Mouse (Mus musculus) naive thymus-derived CD4-positive, alpha-beta T cell, adult 2 months (primary cell): ENCODE results near the gene Krt33b.

ENCODE experiments used
- DNase-seq: peaks from one replicate; pipeline ENCODE4 v3.0.0-alpha.2; 2011; ENCODE audit warnings: low read depth

The Krt33b gene

GRCm38 (mm10) chr11:100029768-100030167 is at the start of gene Krt33b:
Gene Krt33b, minus strand, starts transcription at chr11:100029868.
- DNase-seq, result no peak

DNA sequence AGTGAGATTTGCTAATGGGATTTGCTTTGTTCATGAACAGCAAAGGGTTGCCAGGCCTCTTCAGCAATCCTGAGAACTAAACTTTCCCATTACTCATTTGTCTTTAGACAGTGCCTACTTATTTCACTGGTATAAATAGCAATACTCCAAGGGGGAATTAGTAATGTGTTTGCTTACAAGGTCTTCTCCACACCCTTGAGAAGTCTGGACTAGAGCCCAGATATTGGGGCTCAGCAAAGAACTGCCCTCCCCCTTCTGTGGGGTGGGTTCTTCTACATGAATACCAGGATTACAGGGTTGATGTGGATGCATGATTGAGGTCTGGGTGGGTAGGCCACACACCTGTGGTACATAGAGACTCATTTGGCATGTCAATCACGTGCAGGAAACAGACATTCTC is 44.2 kb upstream of the Krt33b start:
- no peak for DNase-seq

- no peak for DNase-seq
Measured at GRCm38 (mm10) chr11:100067293-100068036, 37.8 kb upstream of the Krt33b start.

DNA sequence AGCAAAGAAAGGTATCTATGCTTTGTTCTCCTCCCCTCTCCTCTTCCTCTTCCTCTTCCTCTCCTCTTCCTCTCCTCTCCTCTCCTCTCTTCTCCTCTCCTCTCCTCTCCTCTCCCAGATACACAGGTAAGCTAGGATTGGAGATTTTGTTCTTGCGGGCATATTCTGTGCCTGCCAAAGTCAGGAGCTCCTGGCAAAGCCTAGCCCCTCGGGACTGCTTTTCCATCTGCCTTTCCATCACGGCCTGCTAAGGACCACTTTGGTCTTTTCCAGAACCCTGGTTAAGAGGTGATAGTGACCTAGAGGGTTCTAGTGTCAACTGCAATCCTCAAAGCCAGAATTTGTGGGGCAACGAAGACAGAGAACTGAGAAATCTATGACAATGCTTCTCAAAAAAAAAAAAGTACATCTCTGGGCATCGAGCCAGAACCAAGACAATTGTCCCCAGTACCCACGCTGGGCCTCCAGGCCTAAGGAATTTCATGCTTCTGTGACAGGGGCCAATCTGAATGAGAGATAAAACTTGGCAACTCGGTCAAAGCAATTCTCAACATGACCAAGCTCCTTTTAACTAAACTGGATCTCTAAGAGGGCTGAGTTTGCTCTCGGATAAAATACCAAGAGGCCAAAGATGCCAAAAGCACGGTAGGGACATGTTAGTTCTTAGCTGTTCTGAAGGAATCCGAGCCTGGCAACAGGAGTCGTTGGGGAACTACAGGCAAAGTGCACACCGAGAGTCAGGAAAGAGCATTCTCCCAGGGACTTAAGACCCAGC is 36.8 kb upstream of the Krt33b start:
- DNase-seq, result no peak

DNA sequence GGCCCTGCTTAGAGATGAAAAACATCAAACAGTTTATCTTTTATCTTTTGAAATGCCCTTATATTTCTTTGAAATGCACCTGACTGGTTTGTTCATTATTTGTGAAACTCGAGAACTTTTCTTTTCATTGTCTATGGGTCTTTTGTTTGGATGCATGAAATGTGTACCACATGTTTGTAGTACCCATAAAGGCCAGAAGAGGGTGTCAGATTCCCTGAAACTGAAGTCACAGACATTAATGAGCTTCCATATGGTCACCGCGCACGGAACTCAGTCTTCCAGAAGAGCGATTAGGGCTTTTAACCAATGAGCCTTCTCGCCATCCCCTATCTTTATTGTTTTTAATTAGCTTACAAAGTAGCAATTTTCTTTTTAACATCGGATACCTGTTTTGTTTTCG is 29.2 kb upstream of the Krt33b start:
- DNase-seq, result no peak

DNA sequence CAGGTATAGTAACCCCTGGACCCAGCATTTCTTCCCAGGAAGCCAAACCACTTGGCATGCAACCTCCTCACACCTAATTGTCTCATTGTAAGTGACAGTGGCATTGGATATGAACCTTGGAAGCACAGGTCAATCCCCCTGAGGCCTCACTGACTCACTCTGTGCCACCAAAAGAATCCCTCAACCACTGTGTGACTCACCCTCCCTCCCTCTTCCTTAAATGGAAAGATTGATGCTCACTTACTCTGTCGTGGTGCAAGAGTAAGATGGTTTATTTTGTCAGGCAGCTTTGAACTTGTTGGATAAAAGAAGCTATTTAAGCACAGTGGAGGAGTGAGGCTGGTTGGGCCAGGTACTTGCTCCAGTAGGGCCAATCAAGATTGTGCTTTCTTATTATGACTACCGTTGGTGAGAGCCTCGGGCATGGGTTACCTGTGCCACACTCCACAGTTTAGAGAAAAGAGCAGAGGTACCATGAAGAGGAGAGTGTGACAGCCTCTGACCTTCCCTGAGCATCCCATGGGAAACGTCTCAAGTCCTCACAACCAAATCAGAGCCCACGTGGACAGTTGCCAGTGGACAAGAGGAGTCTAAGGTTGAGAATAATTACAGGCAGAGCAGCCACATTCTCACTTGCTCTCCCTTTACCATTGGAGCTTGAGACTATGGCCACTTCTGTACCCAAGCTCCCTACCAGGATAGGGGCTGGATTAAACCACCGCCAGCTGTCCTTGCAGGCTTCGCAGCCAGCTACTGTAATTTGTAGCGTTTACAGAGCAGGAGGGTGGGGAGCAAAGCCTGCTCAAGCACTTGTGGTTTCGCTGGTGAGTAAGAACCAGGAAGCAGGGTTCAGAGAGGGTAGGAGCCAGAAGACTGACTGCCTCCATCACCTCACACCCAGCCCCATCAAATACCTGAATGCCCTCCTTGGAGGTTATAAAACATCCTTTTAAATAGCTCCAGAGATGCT is 26.3 kb upstream of the Krt33b start:
- DNase-seq, result no peak

- DNase-seq, result no peak
Measured at GRCm38 (mm10) chr11:100050451-100050850, 20.8 kb upstream of the Krt33b start, which contains the start of gene Krt31. Gene Krt31, minus strand, starts transcription at chr11:100050551.

DNA sequence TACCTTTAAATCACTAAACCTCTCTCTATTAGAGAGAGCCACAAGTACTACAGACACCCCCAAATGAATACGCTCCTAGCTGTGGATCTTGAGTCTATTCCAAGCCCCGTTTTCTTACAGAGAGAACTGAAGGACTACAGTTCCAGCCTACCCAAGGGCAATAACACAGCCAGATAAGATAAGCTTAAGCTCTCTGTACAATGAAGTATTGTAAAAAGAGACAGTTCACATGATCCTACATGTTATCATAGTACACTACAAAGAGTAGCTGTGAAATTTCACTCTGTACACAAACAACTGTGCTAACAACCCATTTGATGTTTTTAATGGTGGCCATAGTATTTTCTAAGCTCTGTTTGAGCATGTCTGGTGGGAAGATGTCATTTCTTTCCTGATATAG is 17.5 kb upstream of the Krt33b start:
- DNase-seq, result no peak

- DNase-seq, result no peak
Measured at GRCm38 (mm10) chr11:100046303-100046866, 16.7 kb upstream of the Krt33b start.

DNA sequence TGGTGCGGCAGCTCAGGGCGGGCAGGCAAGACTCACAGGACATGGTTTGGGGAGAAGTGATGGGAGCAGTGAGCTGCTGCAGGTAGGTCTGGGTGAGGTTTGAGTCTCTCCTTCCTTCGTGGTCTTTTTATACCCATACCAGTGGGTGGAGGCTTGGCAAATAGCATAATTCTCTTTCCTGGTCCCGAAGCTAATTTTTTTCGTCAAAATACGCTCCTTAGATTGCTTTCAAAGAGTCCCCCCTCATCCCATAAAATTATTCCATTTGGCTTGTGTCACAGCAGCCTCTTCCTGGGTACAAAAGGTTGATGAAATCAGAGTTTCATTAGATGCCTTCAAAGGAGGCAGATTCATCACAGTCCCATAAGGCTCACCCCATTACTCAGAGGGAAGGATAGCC is 11.8 kb upstream of the Krt33b start, which contains the start of gene Krt34:
TSS of gene Krt34 (minus strand) at position 101 of the 400 bp plus-strand sequence.
- DNase-seq, result no peak

- DNase-seq, result no peak
Measured at GRCm38 (mm10) chr11:100021438-100021837, 8.2 kb downstream of the Krt33b start.

DNA sequence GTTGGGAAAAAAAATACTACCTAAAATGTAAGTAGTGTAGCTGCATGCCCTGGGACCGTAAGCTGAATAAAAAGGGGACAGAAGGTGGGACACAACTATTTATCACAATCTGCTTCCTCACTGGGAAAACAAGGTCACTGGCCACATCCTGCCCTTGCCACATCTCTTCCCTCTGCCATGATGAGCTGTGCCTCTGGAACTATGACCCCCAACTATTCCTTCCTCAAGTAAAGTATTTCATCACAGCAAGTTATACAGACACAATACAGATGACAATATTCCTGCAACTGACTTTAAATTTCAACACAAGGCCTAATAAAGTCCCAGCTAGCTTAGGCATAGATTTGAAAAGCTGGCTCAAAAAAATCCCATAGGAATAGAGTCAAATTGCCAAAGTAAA is 10.2 kb downstream of the Krt33b start:
- no peak for DNase-seq

DNA sequence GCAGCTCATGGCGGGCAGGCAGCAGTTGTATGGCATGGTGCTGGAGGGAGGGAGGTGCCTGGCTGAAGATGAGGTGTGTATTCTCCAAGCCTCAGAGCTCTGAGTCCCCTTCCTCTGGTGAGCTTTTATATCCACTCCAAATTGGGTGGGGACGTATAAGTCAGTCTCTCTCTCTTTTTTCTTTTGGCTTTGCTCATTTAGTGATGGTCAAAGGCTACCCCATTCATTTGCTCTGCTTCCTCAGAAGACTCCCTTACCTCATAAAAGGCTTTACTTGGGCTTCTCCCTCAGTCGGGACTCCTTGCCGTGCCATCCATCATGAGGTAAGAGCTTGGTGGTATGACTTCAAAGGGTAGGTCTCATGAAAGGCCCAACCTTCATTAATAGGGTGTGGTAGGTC is 13.6 kb downstream of the Krt33b start, which contains the start of gene Krt33a:
TSS of gene Krt33a (minus strand) at position 101 of the 400 bp plus-strand sequence.
- no peak for DNase-seq

- no peak for DNase-seq
Measured at GRCm38 (mm10) chr11:100013691-100014171, 15.9 kb downstream of the Krt33b start.

DNA sequence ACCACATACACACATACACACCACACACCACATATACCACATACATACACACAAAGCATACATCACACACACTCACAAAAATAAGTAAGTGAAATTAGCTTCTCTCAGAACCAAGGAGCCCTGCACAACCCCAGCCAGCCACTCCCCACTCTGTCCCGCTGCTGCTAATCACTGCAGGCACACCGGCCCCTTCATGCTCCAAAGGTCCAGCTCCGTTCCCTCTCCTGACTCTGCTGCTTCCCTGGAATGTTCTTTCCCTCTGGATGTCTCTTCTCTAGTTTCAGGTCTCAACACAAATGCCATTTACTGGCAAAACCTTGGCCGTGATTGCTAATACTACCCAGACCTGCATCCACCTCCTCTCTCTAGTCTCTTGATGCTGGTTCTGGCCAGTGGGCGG is 19.0 kb downstream of the Krt33b start:
- DNase-seq, result no peak

DNA sequence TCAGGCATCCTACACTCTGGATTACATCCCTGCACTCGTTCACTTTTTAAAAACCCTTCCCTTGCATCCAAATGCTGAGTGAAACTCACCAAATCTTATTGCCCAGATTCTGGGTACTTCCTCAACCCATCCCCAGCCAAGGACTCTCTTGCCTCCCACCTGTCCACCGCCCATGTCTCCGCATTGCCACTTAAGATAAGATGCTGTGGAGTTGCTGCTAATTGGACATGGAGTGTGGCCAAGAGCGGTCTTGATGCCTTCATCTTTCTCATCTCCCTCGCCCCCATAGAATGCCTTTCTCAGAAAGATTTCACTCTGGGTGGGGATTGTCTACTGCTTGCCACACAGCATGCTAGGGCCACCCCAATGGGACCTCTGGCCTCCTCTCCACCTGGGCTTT is 21.3 kb downstream of the Krt33b start:
- no peak for DNase-seq

- peak; percentile 8 for DNase-seq
Measured at GRCm38 (mm10) chr11:100006624-100007023, 23.0 kb downstream of the Krt33b start.

DNA sequence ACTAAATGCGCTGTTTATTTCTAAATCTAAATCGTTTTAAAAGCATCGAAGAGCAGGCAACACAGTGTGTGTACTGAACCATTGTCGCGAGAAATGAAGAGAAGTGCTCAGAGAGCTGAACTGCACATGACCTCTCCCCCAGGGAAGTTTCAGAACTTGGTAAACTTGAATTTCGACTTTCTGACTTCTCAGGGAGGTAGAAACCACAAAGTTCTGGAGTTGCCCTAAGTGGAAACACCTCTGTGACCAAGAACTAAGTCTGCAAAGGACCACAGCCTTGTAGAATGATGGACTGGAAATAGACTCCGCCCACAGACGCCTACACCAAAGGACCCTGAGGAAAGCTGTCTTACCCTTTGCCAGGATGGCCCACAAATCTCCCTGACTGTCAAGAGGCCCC is 23.8 kb downstream of the Krt33b start:
- no peak for DNase-seq

GRCm38 (mm10) chr11:100004846-100005245 is 24.8 kb downstream of the Krt33b start:
- peak; percentile 32 for DNase-seq

- DNase-seq, result no peak
Measured at GRCm38 (mm10) chr11:99999091-99999490, 30.6 kb downstream of the Krt33b start.

GRCm38 (mm10) chr11:99994384-99994661 is 35.3 kb downstream of the Krt33b start:
- DNase-seq, result no peak
